ENCODE assay signal across 14 mouse cellular contexts in the genomic region with DNA sequence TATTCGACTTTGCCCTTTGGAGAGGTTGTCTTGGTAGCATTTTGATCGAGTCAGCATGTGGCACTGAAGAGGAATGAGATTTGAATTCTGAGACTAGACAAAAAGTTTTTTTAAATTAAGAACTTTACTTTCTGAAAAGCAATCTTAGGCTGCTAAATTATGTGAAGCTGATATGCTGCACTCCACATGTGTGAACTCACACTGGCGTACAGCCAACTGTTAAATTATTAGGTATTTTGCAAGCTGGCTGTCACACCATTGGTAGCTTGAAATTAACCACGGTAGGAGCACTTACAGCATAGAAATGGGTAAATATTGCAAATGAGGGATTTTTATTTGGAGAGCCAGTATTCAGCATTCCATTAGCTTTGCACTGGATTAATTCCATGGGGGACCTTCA.
"Had no signal": no experiment of that assay in that cellular context is flagged by ENCODE, and none has a peak within 500 bp of the region (broad histone marks: within the 10 kb centered on the region; RNA-seq: fewer than 3 reads in every experiment).

No protein-coding gene starts in this region.

- H3K9ac ChIP-seq: kidney, embryonic 15.5 days; limb, embryonic 15.5 days; liver, embryonic 14.5 days; midbrain, embryonic 12.5 days; neural tube, embryonic 12.5 days had no signal

- H3K27ac ChIP-seq: kidney, embryonic 15.5 days; left cerebral cortex, adult 2 months; limb, embryonic 15.5 days; liver, embryonic 14.5 days; midbrain, embryonic 12.5 days; neural tube, embryonic 12.5 days; stomach, postnatal 0 days had no signal

- H3K9me3 ChIP-seq: kidney, embryonic 15.5 days; limb, embryonic 15.5 days; midbrain, embryonic 12.5 days; neural tube, embryonic 12.5 days had no signal

- H3K4me1 ChIP-seq: kidney, embryonic 15.5 days; limb, embryonic 15.5 days; midbrain, embryonic 12.5 days; neural tube, embryonic 12.5 days had no signal

- H3K27me3 ChIP-seq: kidney, embryonic 15.5 days; limb, embryonic 15.5 days; midbrain, embryonic 12.5 days; neural tube, embryonic 12.5 days had no signal

- H3K36me3 ChIP-seq: kidney, embryonic 15.5 days; limb, embryonic 15.5 days; midbrain, embryonic 12.5 days; neural tube, embryonic 12.5 days had no signal

- DNase-seq: kidney, adult 18-20 months; kidney, postnatal 25 days; lung, adult 18-20 months; lung, postnatal 14 days; right cerebral cortex, adult 18-20 months; thymus, postnatal 4 days had no signal

- H3K4me3 ChIP-seq: kidney, embryonic 15.5 days; left cerebral cortex, adult 2 months; limb, embryonic 15.5 days; midbrain, embryonic 12.5 days; myocyte; neural tube, embryonic 12.5 days had no signal

- H3K4me2 ChIP-seq: kidney, embryonic 15.5 days; limb, embryonic 15.5 days; midbrain, embryonic 12.5 days; neural tube, embryonic 12.5 days had no signal
